Mouse (Mus musculus): ENCODE measurements around the gene Rcc2. TPM values are rescaled to one million over a fixed set of nuclear protein-coding genes. Genes with fewer than 3 reads are reported as not detected.
A peak's percentile ranks its signal among the peaks of the same experiment; 100 is the strongest.

Gene Rcc2
- polyA plus RNA-seq, 1 experiment from 2014 or later, result 7.7 TPM

DNA sequence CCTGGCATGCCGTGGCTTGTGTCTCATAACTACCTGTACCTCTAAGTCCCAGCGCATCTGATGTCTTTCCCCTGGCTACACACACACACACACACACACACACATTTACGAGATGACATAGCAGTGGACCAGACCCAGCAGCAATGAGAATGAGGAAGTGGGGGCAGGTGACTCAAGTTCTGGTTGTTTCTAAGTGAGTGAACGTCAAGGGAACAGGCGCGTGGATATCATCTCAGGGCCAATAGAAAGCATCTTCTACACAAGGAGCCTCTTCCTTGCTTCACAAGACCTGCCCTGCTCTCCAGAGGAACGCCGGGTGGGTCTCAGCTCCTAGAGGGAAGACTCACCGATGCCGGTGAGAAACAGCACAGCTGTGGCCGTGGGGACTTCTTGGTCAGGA, 40.3 kb downstream of the Rcc2 start:
- Histone ChIP-seq H3K9ac (ENCODE audit: low read depth, low read length) (no peak overlapping the region), H3K4me3 (ENCODE audit: low read length) (no peak overlapping the region), H3K4me1 (ENCODE audit: control insufficient read depth, insufficient read depth, low read depth, low read length) (no peaks in the 10 kb centered on the region), H3K4me2 (ENCODE audit: low read length) (no peak overlapping the region), H3K27me3 (replicated peaks; ENCODE audit: control insufficient read depth, insufficient read depth, low read length) (no peaks in the 10 kb centered on the region), H3K27ac (ENCODE audit: low read depth, low read length) (no peak overlapping the region), H3K36me3 (ENCODE audit: control insufficient read depth, insufficient read depth, low read length) (no peaks in the 10 kb centered on the region), H3K9me3 (ENCODE audit: control insufficient read depth, low read length) (no peaks in the 10 kb centered on the region)
- 91% methylated on average over 11 of the region's 11 CpGs for WGBS
- no peak for ATAC-seq

DNA sequence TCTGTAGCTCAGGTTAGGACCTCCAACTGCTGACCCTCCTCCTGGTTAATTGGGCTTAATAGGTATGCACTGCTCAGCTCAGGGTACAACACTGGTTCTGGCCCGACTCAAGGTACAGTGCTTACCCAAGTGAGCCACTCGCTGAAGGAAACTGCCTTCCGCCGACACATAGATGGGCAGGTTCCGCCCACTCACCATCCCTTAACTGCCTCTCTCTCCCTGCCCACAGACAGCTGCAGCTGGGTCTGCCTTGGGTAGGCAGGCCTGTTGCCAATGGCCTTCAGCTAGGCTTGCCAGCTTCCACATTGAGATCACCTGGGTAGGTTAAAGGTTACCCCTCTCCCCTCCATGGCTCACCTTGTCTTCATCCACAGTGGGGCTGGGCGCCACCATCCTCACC, 41.1 kb downstream of the Rcc2 start:
- Histone ChIP-seq H3K36me3 (ENCODE audit: control insufficient read depth, insufficient read depth, low read length) (no peaks in the 10 kb centered on the region), H3K9ac (ENCODE audit: low read depth, low read length) (no peak overlapping the region), H3K4me3 (ENCODE audit: low read length) (no peak overlapping the region), H3K4me1 (ENCODE audit: control insufficient read depth, insufficient read depth, low read depth, low read length) (no peaks in the 10 kb centered on the region), H3K27me3 (replicated peaks; ENCODE audit: control insufficient read depth, insufficient read depth, low read length) (no peaks in the 10 kb centered on the region), H3K4me2 (ENCODE audit: low read length) (no peak overlapping the region), H3K27ac (ENCODE audit: low read depth, low read length) (no peak overlapping the region), H3K9me3 (ENCODE audit: control insufficient read depth, low read length) (no peaks in the 10 kb centered on the region)
- 90% methylated on average over 6 of the region's 6 CpGs for WGBS
- ATAC-seq, result no peak

DNA sequence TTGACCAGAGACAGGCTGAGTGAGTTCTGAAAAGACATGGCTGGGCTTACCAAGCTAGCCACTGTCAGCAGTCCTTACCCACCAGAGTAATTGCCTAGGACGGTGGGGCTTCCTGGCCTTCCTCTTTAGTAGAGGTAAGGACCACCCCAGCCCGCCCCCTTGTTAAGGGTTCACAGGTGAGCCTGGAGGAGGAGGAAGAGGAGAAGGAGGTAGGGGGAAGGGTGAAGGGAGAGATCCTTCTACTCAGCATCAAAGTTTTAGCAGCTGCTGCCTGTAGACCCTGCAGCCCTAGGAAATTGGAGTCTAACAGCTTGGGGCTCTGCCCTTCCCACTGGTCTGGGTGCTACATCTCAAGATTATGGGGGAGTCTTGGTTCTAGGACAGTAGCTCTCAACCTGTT, 42.2 kb downstream of the Rcc2 start, which contains the start of gene Padi6:
Padi6 (minus strand) TSS at position 101 of the 400 bp plus-strand sequence.
- Histone ChIP-seq H3K4me3 (ENCODE audit: low read length) (no peak within 1 kb of the TSS), H3K4me1 (ENCODE audit: control insufficient read depth, insufficient read depth, low read depth, low read length) (no peaks in the 10 kb centered on the region), H3K27me3 (replicated peaks; ENCODE audit: control insufficient read depth, insufficient read depth, low read length) (peaks cover 4% of the 10 kb centered on the region; the same call in 1 of the 2 replicates), H3K36me3 (ENCODE audit: control insufficient read depth, insufficient read depth, low read length) (no peaks in the 10 kb centered on the region), H3K27ac (ENCODE audit: low read depth, low read length) (no peak within 1 kb of the TSS), H3K4me2 (ENCODE audit: low read length) (no peak within 1 kb of the TSS), H3K9me3 (ENCODE audit: control insufficient read depth, low read length) (no peaks in the 10 kb centered on the region), H3K9ac (ENCODE audit: low read depth, low read length) (no peak within 1 kb of the TSS)
- 89% methylated on average over 2 of the region's 2 CpGs for WGBS
- ATAC-seq, result no peak

DNA sequence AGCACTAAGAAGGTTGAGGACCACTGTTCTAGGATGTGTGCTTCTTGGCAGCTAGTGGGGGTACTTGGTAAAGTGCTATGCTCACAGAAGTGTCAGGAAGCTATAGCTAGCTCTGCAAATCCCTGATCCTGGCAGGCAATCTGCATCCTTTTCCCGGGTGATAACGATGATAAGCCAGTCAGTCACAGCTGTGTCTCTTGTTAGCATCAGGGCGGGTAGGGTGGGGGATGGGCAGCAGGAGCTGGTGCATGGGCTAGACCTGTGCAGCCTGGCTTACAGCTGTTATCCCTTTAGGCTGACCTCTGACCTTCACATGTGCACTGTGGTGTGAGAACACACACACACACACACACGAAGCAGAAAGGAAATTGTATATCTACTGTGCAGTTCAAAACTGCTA, 42.7 kb downstream of the Rcc2 start:
- 31% methylated on average over 4 of the region's 4 CpGs for WGBS
- no peaks in the 10 kb centered on the region for H3K9me3 ChIP-seq (ENCODE audit: control insufficient read depth, low read length)
- H3K36me3 ChIP-seq (ENCODE audit: control insufficient read depth, insufficient read depth, low read length), result no peaks in the 10 kb centered on the region
- H3K27ac ChIP-seq (ENCODE audit: low read depth, low read length), result no peak overlapping the region
- no peak for ATAC-seq
- no peak overlapping the region for H3K9ac ChIP-seq (ENCODE audit: low read depth, low read length)
- no peaks in the 10 kb centered on the region for H3K4me1 ChIP-seq (ENCODE audit: control insufficient read depth, insufficient read depth, low read depth, low read length)
- peaks cover 4% of the 10 kb centered on the region for H3K27me3 ChIP-seq (replicated peaks; ENCODE audit: control insufficient read depth, insufficient read depth, low read length)
- no peak overlapping the region for H3K4me3 ChIP-seq (ENCODE audit: low read length)
- H3K4me2 ChIP-seq (ENCODE audit: low read length), result no peak overlapping the region

DNA sequence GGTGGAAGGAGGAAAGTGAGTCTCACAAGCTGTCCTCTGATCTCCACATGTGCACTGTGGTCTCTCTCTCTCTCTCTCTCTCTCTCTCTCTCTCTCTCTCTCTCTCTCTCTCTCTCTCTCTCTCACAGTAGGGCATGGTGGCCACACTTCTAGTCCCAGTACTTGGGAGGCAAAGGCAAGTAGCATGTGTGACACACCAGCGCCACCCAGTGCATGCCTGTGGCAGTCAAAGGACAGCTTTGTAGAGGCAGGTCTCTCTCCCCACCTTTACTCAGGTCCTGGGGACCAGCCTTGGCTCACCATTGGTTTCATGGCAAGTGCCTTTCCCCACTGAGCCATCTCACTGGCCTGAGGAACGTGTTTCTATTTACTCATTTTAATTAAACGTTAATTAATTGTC, 44.3 kb downstream of the Rcc2 start:
- 23% methylated on average over 3 of the region's 3 CpGs for WGBS
- ATAC-seq, result no peak

DNA sequence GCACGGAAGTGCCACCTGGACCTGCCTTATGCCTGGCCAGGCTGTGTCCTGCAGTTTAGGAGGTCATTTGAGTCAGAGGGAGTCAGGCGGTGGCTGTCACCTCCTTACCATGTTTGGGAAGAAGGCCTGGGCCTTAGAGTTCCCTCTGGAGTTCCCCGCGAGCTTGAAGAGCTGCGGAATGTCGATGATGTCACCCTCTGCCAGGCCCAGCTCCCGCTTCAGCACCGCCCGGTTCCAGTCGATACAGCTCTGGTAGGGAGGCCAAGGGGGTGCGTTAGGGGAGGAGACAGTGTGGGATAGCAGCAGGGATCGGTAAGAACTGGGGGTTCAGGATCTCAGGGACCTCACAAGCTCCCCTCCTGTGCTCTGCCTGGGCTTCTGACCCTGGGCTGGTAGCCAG, 47.6 kb downstream of the Rcc2 start:
- H3K36me3 ChIP-seq (ENCODE audit: control insufficient read depth, insufficient read depth, low read length), result no peaks in the 10 kb centered on the region
- no peak overlapping the region for H3K27ac ChIP-seq (ENCODE audit: low read depth, low read length)
- H3K4me2 ChIP-seq (ENCODE audit: low read length), result no peak overlapping the region
- H3K4me3 ChIP-seq (ENCODE audit: low read length), result no peak overlapping the region
- no peaks in the 10 kb centered on the region for H3K9me3 ChIP-seq (ENCODE audit: control insufficient read depth, low read length)
- H3K9ac ChIP-seq (ENCODE audit: low read depth, low read length), result no peak overlapping the region
- H3K27me3 ChIP-seq (replicated peaks; ENCODE audit: control insufficient read depth, insufficient read depth, low read length), result peaks cover 4% of the 10 kb centered on the region
- WGBS, result 33% methylated on average over 12 of the region's 12 CpGs
- no peak for ATAC-seq
- no peaks in the 10 kb centered on the region for H3K4me1 ChIP-seq (ENCODE audit: control insufficient read depth, insufficient read depth, low read depth, low read length)

More for the DNA sequence above, 44.3 kb downstream of the Rcc2 start:
- peaks cover 4% of the 10 kb centered on the region for H3K27me3 ChIP-seq (replicated peaks; ENCODE audit: control insufficient read depth, insufficient read depth, low read length)
- no peaks in the 10 kb centered on the region for H3K4me1 ChIP-seq (ENCODE audit: control insufficient read depth, insufficient read depth, low read depth, low read length)
- no peak overlapping the region for H3K4me2 ChIP-seq (ENCODE audit: low read length)
- H3K9me3 ChIP-seq (ENCODE audit: control insufficient read depth, low read length), result no peaks in the 10 kb centered on the region
- H3K36me3 ChIP-seq (ENCODE audit: control insufficient read depth, insufficient read depth, low read length), result no peaks in the 10 kb centered on the region
- H3K9ac ChIP-seq (ENCODE audit: low read depth, low read length), result no peak overlapping the region
- H3K27ac ChIP-seq (ENCODE audit: low read depth, low read length), result no peak overlapping the region
- H3K4me3 ChIP-seq (ENCODE audit: low read length), result no peak overlapping the region

DNA sequence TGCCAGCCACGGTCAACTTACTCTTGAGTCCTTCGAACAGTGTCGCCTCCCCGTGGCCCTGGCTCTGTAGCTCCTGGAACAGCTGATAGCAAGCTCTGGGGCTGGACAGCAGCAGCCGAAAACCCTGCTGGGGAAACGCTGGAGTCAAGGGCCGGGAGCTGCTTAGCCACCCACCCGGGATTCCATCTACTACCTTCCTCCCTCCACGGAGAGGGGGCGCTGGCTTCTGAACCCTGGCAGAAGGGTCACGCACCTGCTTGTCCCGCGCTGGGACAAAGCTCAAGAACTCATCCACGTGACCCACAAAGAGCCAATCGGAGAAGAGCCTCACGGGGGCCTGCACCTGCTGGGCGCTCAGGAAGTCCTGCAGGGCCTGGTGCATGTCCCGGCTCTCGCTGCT, 50.0 kb downstream of the Rcc2 start:
- Histone ChIP-seq H3K4me1 (ENCODE audit: control insufficient read depth, insufficient read depth, low read depth, low read length) (no peaks in the 10 kb centered on the region), H3K9me3 (ENCODE audit: control insufficient read depth, low read length) (no peaks in the 10 kb centered on the region), H3K4me2 (ENCODE audit: low read length) (peak overlapping the region; percentile 25), H3K36me3 (ENCODE audit: control insufficient read depth, insufficient read depth, low read length) (no peaks in the 10 kb centered on the region), H3K27ac (ENCODE audit: low read depth, low read length) (no peak overlapping the region), H3K4me3 (ENCODE audit: low read length) (no peak overlapping the region), H3K27me3 (replicated peaks; ENCODE audit: control insufficient read depth, insufficient read depth, low read length) (peaks cover 4% of the 10 kb centered on the region), H3K9ac (ENCODE audit: low read depth, low read length) (no peak overlapping the region)
- WGBS, result 7% methylated on average over 19 of the region's 19 CpGs
- no peak for ATAC-seq

DNA sequence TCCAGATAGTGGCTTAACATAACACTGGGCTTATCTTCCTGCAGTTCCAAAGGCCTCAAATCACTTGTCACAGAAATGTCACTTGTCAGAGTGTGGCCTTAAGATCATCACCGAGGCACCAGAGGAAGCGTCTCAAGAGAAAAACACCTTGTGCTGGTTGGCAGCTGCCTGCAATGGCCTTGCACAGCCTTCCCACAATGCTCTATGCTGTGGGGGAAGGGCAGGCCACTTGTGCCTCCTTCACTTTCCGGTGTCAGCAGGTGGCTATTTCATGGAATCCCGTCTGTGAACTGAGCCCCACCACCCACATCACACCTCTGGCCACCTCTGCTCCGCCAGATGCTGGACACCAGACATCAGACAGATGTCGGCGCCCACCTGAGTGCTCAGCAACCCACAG, 53.0 kb downstream of the Rcc2 start:
- ATAC-seq, result no peak
- no peaks in the 10 kb centered on the region for H3K9me3 ChIP-seq (ENCODE audit: control insufficient read depth, low read length)
- no peak overlapping the region for H3K27ac ChIP-seq (ENCODE audit: low read depth, low read length)
- H3K4me1 ChIP-seq (ENCODE audit: control insufficient read depth, insufficient read depth, low read depth, low read length), result no peaks in the 10 kb centered on the region
- no peak overlapping the region for H3K4me3 ChIP-seq (ENCODE audit: low read length)
- WGBS, result 69% methylated on average over 7 of the region's 7 CpGs
- no peak overlapping the region for H3K4me2 ChIP-seq (ENCODE audit: low read length)
- H3K36me3 ChIP-seq (ENCODE audit: control insufficient read depth, insufficient read depth, low read length), result no peaks in the 10 kb centered on the region
- H3K27me3 ChIP-seq (replicated peaks; ENCODE audit: control insufficient read depth, insufficient read depth, low read length), result no peaks in the 10 kb centered on the region
- no peak overlapping the region for H3K9ac ChIP-seq (ENCODE audit: low read depth, low read length)

DNA sequence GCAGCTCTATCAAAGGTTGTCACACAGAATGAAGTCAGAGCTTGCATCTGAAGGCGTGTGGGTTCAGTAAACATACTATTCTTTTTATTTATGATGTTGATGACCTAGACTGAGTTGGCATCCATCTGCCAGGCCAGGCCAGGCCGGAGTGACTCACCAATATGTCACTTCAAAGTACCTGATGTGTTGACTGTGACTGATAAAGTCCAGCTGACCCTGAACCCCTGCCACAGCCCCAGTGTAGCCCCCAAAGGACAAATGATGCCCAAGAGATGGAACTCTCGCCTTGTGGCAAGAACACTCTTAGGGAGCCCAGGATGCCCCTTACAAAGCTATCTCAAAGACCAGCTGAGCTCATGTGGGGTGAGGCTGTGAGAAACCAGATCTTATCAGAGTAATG, 55.5 kb downstream of the Rcc2 start:
- Histone ChIP-seq H3K9me3 (ENCODE audit: control insufficient read depth, low read length) (no peaks in the 10 kb centered on the region), H3K36me3 (ENCODE audit: control insufficient read depth, insufficient read depth, low read length) (no peaks in the 10 kb centered on the region), H3K4me3 (ENCODE audit: low read length) (no peak overlapping the region), H3K9ac (ENCODE audit: low read depth, low read length) (no peak overlapping the region), H3K4me1 (ENCODE audit: control insufficient read depth, insufficient read depth, low read depth, low read length) (no peaks in the 10 kb centered on the region), H3K27ac (ENCODE audit: low read depth, low read length) (no peak overlapping the region), H3K4me2 (ENCODE audit: low read length) (no peak overlapping the region), H3K27me3 (replicated peaks; ENCODE audit: control insufficient read depth, insufficient read depth, low read length) (no peaks in the 10 kb centered on the region)
- 85% methylated on average over 3 of the region's 3 CpGs for WGBS
- no peak for ATAC-seq

DNA sequence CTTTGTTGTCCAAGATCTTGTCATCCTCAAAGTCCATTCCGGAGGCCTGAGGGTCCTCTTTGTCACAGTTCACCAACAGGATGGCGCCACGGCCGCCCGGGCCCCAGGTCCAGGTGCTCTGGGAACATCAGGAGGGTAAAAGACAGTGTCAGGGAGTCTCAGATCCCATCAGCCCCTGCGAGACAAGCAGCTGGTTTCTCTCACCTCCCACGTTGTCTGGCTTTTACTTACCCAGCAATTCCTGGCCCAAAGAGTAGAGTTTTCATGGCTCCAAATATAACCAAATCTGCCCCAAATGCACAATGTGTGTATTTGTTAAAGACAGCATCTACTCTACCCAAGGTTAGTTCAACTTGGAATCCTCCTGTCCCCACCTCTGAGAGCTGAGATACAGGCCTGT, 61.3 kb downstream of the Rcc2 start:
- ATAC-seq, result no peak

More for the DNA sequence above, 61.3 kb downstream of the Rcc2 start:
- no peaks in the 10 kb centered on the region for H3K4me1 ChIP-seq (ENCODE audit: control insufficient read depth, insufficient read depth, low read depth, low read length)
- H3K9me3 ChIP-seq (ENCODE audit: control insufficient read depth, low read length), result no peaks in the 10 kb centered on the region
- H3K27ac ChIP-seq (ENCODE audit: low read depth, low read length), result no peak overlapping the region
- H3K36me3 ChIP-seq (ENCODE audit: control insufficient read depth, insufficient read depth, low read length), result no peaks in the 10 kb centered on the region
- H3K9ac ChIP-seq (ENCODE audit: low read depth, low read length), result no peak overlapping the region
- 94% methylated on average over 7 of the region's 7 CpGs for WGBS
- H3K27me3 ChIP-seq (replicated peaks; ENCODE audit: control insufficient read depth, insufficient read depth, low read length), result no peaks in the 10 kb centered on the region
- H3K4me2 ChIP-seq (ENCODE audit: low read length), result no peak overlapping the region
- H3K4me3 ChIP-seq (ENCODE audit: low read length), result no peak overlapping the region
